Mouse (Mus musculus): Measurements from ENCODE around the gene Cfap57.
"Not testable (repeated sequence)": the region's sequence is repeated elsewhere in the genome, so short reads cannot be mapped to it uniquely, and the experiment has no call there.

GRCm38 (mm10) chr4:118547424-118548129 is 73.0 kb downstream of the Cfap57 start:
- not testable (repeated sequence) for TF ChIP-seq POLR2A (IDR thresholded peaks at IDR 0.05; ENCODE audit: insufficient read length, low read depth); TCF12 (IDR thresholded peaks at IDR 0.05; ENCODE audit: insufficient read depth, poor library complexity, severe bottlenecking); MYOD1 (IDR thresholded peaks at IDR 0.05; ENCODE audit: control insufficient read depth in 1 of 3, insufficient read length in 2 of 3, low read depth in 2 of 3); E2F4 (IDR thresholded peaks at IDR 0.05; ENCODE audit: insufficient read depth); MAX (IDR thresholded peaks at IDR 0.05; ENCODE audit: low read depth); USF1 (IDR thresholded peaks at IDR 0.05; ENCODE audit: low read depth); MYOG (IDR thresholded peaks at IDR 0.05; ENCODE audit: control insufficient read depth in 1 of 3, insufficient read depth in 1 of 3, insufficient read length in 2 of 3, low read depth in 2 of 3)
